Mouse (Mus musculus): Measurements from ENCODE around the gene Ghrl. TPM values are rescaled to one million over a fixed set of nuclear protein-coding genes. Genes with fewer than 3 reads are reported as not detected.
"Not testable (repeated sequence)": the region's sequence is repeated elsewhere in the genome, so short reads cannot be mapped to it uniquely, and the experiment has no call there.

Ghrl gene
- polyA plus RNA-seq, 1 experiment = not detected

DNA sequence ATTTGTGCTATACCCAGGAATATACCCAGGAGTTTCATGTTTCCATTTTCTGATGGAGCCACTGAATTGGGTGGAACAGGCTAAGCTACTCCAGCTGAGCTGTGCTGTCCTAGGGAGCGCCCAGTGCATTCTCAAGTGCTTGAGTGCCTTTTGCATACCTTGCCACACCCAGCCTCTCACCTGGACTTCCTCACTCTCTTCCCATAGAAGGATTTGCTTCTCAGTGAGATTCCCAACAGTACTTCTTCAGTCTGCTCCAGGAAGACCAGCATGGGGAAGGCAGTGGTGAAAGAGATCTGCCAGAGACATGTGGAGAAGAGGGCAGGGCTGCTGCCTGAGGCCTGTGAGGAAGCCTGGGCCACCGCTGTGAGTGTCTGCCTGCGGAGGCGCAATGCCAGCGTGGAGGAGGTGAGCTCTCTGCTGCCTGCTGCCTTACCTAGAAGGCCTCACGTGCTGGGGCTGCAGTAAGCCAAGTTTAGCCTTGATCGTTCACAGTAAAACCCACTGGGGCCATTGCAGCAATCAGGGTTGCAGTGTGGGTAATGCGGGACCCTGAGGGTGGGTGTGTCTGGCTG lies 33.0 kb downstream of the Ghrl start:
- Histone ChIP-seq H3K27ac (ENCODE audit: insufficient read depth, low read depth, low read length) (no peak overlapping the region), H3K4me3 (ENCODE audit: insufficient read depth, low read length) (no peak overlapping the region), H3K4me1 (ENCODE audit: control insufficient read depth, insufficient read depth, low read length) (peaks cover 23% of the 10 kb centered on the region)
- no peak for TF ChIP-seq POLR2A (IDR thresholded peaks at IDR 0.05; ENCODE audit: borderline replicate concordance, low read depth, low read length)
- TF ChIP-seq CTCF (IDR thresholded peaks at IDR 0.05; ENCODE audit: low read depth, low read length) = no peak

DNA sequence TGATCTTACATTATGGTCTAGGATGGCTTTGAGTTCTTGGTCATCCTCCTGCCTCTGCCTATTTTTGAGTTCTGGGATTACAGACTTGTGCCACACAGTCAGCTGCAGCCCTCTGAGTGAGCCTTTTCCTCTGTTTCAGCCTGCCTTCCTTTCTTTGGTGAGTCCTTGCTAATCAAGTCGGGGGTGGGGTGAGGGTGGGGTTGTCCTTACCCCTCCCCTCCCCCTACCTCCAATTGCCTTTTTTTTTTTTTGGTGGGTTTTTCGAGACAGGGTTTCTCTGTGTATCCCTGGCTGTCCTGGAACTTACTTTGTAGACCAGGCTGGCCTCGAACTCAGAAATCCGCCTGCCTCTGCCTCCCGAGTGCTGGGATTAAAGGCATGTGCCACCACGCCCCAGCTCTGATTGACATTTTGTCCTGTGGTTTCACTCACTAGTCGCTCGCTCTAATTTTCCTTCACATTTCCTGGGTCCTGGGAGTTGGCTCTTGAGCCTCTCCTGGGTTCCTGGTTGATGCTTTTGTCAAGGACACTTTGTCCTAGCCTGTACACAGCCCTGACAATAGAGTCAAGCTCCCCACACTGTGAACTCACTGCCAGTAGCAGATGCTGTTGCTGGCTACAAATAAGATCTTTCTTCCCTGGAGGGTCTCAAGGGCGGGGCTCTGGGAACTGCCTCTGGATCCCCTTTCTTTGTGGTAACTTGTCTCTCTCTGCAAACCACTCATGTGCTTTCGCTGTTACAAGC lies 36.4 kb downstream of the Ghrl start:
- no peak overlapping the region for H3K4me3 ChIP-seq (ENCODE audit: insufficient read depth, low read length)
- no peak overlapping the region for H3K27ac ChIP-seq (ENCODE audit: insufficient read depth, low read depth, low read length)
- TF ChIP-seq POLR2A (IDR thresholded peaks at IDR 0.05; ENCODE audit: borderline replicate concordance, low read depth, low read length) (no peak), CTCF (IDR thresholded peaks at IDR 0.05; ENCODE audit: low read depth, low read length) (no peak)
- H3K4me1 ChIP-seq (ENCODE audit: control insufficient read depth, insufficient read depth, low read length) = peaks cover 32% of the 10 kb centered on the region

DNA sequence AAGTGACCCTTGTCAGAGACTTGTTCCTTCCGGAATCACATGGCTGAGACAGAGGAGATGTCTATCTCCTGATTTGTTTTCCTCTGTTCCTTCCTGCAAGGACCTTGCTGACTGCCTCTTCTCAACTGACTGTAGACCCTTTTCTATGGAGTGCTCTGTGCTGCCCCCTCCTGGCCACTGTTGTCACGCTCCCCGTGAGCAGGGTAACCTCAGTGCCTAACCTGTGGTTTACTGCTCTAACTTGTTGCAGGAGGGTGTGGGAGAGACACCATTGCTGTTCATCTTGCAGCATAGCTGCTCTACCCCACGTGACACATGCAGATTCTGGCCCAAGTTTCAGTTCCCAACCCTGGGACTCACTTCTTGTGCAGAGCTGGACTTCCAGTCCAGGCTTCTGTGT lies 38.4 kb downstream of the Ghrl start:
- H3K27ac ChIP-seq (ENCODE audit: insufficient read depth, low read depth, low read length) = peak overlapping the region; percentile 64
- TF ChIP-seq CTCF (IDR thresholded peaks at IDR 0.05; ENCODE audit: low read depth, low read length) (peak; percentile 62), POLR2A (IDR thresholded peaks at IDR 0.05; ENCODE audit: borderline replicate concordance, low read depth, low read length) (no peak)
- H3K4me3 ChIP-seq (ENCODE audit: insufficient read depth, low read length) = no peak overlapping the region
- H3K4me1 ChIP-seq (ENCODE audit: control insufficient read depth, insufficient read depth, low read length) = peaks cover 49% of the 10 kb centered on the region

DNA sequence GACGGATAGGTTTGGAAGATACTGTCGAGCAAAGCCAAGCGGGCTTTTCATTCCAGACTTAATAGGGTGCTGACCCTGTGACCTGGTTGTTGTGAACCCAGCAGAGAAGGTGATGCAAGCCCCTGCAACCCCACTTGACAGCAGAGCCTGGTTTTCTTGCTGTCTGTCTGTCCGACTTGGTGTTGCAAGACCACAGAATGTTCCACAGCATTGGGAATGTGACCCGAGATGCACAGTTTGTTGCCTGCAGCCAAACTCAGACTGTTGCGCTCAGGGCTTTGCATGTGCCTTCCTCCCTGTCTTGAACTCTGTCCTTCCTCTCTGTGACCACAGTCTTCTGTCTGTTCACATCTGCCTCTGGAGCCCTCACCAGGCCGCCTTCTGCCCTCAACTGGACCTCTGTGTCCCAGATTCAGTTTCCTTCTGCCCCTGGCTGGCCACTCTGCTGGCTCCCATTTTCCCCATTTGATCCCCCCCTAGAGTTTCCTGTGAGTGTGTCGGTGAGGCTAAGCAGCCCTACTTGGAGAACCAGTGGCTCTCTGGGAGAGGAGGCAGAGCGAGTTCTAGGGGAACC lies 39.6 kb downstream of the Ghrl start:
- no peak for TF ChIP-seq POLR2A (IDR thresholded peaks at IDR 0.05; ENCODE audit: borderline replicate concordance, low read depth, low read length)
- TF ChIP-seq CTCF (IDR thresholded peaks at IDR 0.05; ENCODE audit: low read depth, low read length) = peak; percentile 42
- Histone ChIP-seq H3K4me3 (ENCODE audit: insufficient read depth, low read length) (no peak overlapping the region), H3K27ac (ENCODE audit: insufficient read depth, low read depth, low read length) (peak overlapping the region; percentile 53), H3K4me1 (ENCODE audit: control insufficient read depth, insufficient read depth, low read length) (peaks cover 55% of the 10 kb centered on the region)

DNA sequence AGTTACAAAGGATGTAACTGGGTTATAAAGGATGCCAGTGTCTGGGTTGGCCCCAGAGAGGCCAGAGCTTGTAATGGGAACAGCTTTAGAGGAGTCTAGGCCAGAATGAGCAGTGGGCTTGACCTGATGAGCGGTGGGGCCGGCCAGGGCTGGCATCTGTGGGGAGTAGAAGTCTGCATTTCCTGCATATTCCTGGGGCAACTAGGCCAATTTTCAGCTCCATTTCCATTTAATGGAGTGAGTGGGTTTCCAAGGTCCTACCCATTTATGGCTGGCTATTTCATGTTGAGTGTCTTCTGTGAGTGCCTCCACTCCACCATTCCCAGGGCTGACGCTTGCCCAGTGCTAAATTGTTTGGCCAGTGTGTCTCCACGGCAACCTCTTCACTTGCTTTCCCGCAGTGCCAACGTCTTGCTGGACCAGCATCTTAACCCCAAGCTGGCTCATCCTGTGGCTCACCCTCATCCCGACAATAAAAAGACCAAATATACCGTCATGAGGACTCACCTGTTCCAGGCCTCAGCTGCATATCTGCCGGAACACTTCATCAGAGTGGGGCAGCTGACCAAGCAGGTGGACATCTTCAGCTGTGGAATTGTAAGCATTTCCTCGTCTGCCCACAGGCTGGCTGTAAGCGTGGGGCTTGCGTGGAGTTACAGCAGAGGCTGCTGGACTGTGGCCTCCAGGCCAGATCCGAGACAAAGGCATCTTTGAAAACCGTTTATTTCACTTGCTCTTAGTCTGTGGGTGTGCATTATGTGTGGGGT lies 41.3 kb downstream of the Ghrl start:
- TF ChIP-seq CTCF (IDR thresholded peaks at IDR 0.05; ENCODE audit: low read depth, low read length) = no peak
- TF ChIP-seq POLR2A (IDR thresholded peaks at IDR 0.05; ENCODE audit: borderline replicate concordance, low read depth, low read length) = no peak
- Histone ChIP-seq H3K4me1 (ENCODE audit: control insufficient read depth, insufficient read depth, low read length) (peaks cover 55% of the 10 kb centered on the region), H3K27ac (ENCODE audit: insufficient read depth, low read depth, low read length) (no peak overlapping the region; the same call in 1 of the 2 replicates), H3K4me3 (ENCODE audit: insufficient read depth, low read length) (no peak overlapping the region)

DNA sequence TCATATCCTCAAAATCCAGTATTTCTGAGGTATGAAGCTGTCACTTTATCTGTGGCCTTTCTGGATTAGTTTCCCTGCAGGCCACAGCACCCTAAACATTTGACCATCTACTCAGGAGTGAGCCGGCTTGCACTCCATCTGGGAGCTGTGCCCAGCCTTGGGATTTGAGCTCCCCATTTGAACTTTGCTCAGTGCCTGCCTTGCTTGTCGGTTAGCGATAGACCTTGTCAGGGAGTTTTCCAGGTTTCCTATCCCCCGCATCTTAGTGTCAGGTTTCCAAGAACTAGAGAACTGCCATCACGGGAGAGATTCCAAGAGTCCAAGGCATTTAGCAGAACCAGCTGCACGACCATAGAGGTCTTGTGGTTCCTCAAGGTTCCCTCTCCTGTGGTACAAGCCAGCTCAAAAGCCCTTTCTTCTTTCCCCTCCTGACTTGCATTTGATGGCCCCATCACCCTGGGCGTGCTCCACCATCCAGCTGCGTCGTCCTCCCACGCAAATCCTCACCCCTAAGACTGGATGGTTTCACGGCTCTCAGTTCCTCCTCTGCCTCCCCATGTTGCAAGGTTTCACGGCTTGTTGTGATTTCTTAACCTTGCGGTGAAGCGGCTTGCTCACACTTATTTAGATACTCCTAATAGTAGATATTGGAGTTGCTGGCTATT lies 42.5 kb downstream of the Ghrl start:
- Histone ChIP-seq H3K4me3 (ENCODE audit: insufficient read depth, low read length) (no peak overlapping the region), H3K27ac (ENCODE audit: insufficient read depth, low read depth, low read length) (peak overlapping the region; percentile 68), H3K4me1 (ENCODE audit: control insufficient read depth, insufficient read depth, low read length) (peaks cover 55% of the 10 kb centered on the region)
- TF ChIP-seq CTCF (IDR thresholded peaks at IDR 0.05; ENCODE audit: low read depth, low read length) (no peak), POLR2A (IDR thresholded peaks at IDR 0.05; ENCODE audit: borderline replicate concordance, low read depth, low read length) (no peak)

DNA sequence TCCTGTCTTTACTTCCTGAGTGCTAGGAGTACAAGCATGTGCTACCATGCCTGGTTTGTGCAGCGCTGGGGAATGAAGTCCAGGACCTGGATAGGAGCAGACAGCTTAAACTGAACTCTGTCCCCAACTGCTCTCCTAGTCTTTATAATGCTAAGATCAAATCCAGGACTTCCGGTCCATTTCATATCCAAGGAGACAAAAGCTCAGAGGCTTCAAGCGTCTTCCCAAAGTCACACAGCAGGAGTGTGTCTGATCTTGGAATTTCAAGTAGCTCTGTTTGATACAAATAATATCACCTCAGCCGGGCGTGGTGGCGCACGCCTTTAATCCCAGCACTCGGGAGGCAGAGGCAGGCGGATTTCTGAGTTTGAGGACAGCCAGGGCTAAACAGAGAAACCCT lies 43.7 kb downstream of the Ghrl start:
- Histone ChIP-seq H3K4me3 (ENCODE audit: insufficient read depth, low read length) (no peak overlapping the region), H3K27ac (ENCODE audit: insufficient read depth, low read depth, low read length) (no peak overlapping the region), H3K4me1 (ENCODE audit: control insufficient read depth, insufficient read depth, low read length) (peaks cover 51% of the 10 kb centered on the region)
- TF ChIP-seq POLR2A (IDR thresholded peaks at IDR 0.05; ENCODE audit: borderline replicate concordance, low read depth, low read length) (no peak), CTCF (IDR thresholded peaks at IDR 0.05; ENCODE audit: low read depth, low read length) (no peak)

DNA sequence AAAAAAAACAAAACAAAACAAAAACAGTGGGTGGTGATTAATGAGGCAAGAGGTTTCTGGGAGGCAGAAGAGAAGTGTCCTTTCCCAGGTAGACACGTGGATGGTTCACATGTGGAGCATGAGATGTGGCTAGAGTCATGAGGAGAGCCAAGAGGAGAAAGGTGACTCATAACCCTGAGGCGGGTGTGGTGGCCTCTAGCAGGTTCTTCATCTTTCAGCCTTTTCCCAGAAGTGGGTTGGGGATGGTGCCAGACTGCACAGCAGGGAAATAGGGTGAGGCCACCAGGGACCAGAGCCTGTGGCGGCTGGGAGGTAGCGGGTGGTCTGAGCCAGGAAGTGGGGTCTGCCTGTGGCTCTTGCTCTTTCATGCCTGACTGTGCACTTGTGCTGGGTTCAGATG lies 44.4 kb downstream of the Ghrl start:
- Histone ChIP-seq H3K4me3 (ENCODE audit: insufficient read depth, low read length) (no peak overlapping the region), H3K4me1 (ENCODE audit: control insufficient read depth, insufficient read depth, low read length) (peaks cover 51% of the 10 kb centered on the region), H3K27ac (ENCODE audit: insufficient read depth, low read depth, low read length) (no peak overlapping the region)
- TF ChIP-seq POLR2A (IDR thresholded peaks at IDR 0.05; ENCODE audit: borderline replicate concordance, low read depth, low read length) = no peak
- no peak for TF ChIP-seq CTCF (IDR thresholded peaks at IDR 0.05; ENCODE audit: low read depth, low read length)

DNA sequence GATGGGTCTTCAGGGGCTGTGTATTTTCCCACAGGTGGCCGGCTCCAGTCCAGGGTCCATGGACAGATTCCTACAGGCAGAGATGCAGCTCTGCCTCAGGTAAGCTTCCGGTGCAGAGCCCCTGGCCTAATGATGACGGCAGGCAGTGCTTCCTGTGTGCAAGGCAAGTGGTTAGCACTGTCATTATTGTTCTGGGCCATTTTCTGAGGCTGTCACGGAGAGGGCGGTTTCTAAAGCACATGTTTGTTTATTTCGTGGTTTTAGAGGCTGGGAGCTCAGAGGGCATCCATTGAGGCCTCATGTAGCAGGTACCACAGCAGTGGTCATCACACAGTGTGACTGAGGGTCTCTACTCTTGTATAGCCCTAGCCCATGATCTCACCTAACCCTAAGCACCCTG lies 46.7 kb downstream of the Ghrl start:
- H3K4me3 ChIP-seq (ENCODE audit: insufficient read depth, low read length) = no peak overlapping the region
- no peak overlapping the region for H3K27ac ChIP-seq (ENCODE audit: insufficient read depth, low read depth, low read length)
- H3K4me1 ChIP-seq (ENCODE audit: control insufficient read depth, insufficient read depth, low read length) = peaks cover 45% of the 10 kb centered on the region
- TF ChIP-seq CTCF (IDR thresholded peaks at IDR 0.05; ENCODE audit: low read depth, low read length) (no peak), POLR2A (IDR thresholded peaks at IDR 0.05; ENCODE audit: borderline replicate concordance, low read depth, low read length) (no peak)

DNA sequence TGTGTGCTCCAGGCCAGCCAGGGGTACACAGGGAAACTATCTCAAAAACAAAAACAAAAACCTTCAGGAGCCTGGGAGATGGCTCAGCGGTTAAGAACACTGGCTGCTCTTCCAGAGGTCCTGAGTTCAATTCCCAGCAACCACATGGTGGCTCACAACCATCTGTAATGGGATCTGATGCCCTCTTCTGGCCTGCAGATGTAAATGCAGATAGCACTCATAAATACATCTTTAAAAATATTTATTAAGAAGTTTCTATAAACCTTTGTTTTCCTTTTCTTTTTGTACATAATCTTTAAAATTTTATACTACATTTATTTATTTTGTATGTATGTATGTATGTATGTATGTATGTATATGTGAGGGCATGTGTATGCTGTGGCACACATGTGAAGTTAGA lies 47.7 kb downstream of the Ghrl start:
- not testable (repeated sequence) for H3K27ac ChIP-seq (ENCODE audit: insufficient read depth, low read depth, low read length); H3K4me3 ChIP-seq (ENCODE audit: insufficient read depth, low read length)
- H3K4me1 ChIP-seq (ENCODE audit: control insufficient read depth, insufficient read depth, low read length) = peaks cover 46% of the 10 kb centered on the region

All from bone marrow macrophage, adult 2 months (primary cell).